Comparison of ENCODE assay signal across 14 mouse cellular contexts in the genomic region with DNA sequence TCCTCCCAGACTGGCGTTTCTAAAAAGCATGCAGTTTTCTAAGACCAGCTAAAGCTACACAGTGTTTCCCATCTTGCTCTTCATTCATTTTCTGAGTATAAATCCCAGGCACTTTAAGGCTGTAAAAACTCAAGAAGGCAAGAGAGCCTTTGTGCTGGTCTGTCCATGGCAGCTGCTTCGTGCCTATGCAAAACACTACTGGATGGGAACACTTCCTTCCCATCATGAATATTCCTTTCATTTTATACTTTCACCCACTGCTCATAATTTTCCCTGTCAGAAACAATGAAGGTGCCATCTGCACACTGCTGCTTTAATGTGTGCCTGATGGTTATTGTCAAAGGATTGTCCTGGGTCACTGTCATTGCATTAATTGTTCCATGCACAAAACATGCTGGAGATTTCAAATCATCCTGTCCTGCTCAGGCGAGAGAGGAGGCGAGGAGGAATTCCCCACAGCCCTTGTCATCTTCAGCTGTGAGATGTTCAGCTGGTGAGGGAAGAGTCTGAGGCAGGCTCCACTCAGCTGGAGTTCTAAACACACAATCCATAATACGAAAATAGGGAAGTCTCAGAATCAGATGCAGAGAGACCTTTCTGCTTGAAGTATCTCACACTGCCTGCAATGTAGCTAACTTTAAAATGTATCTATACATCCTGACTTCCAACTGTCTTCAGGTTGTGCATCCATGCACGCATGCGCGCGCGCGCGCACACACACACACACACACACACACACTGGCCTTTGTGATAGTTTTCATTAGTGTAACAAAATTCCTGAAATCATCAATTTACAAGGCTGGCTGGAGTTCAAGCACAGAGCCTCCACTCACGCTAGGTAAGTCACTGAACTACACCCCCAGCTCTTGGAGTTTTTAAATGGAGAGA. TPM values are rescaled to one million over a fixed set of nuclear protein-coding genes. Genes with fewer than 3 reads are reported as not detected.
DNase-seq lines count a peak whose midpoint lies in the region; ATAC-seq and TF ChIP-seq lines count a peak whose summit lies in the region.
"Had no signal": no experiment of that assay in that cellular context is flagged by ENCODE, and none has a peak within 500 bp of the region (broad histone marks: within the 10 kb centered on the region; RNA-seq: fewer than 3 reads in every experiment).

No protein-coding gene starts in this region.

- H3K36me3 ChIP-seq in hindbrain, embryonic 12.5 days = no peaks in the 10 kb centered on the region
- H3K36me3 ChIP-seq in midbrain, embryonic 15.5 days (replicated peaks) = no peaks in the 10 kb centered on the region

- no peak overlapping the region for H3K4me3 ChIP-seq in hindbrain, embryonic 12.5 days
- H3K4me3 ChIP-seq in midbrain, embryonic 15.5 days = no peak overlapping the region

- no peak overlapping the region for H3K9ac ChIP-seq in hindbrain, embryonic 12.5 days
- H3K9ac ChIP-seq in midbrain, embryonic 15.5 days = no peak overlapping the region
- H3K9ac ChIP-seq: liver, embryonic 14.5 days had no signal

- H3K4me2 ChIP-seq in hindbrain, embryonic 12.5 days (replicated peaks) = no peak overlapping the region
- no peak overlapping the region for H3K4me2 ChIP-seq in midbrain, embryonic 15.5 days

- no peak for TF ChIP-seq CTCF in brain, embryonic 14.5 days (IDR thresholded peaks at IDR 0.05; ENCODE audit: borderline replicate concordance, extremely low read depth, insufficient read depth, insufficient read length)

- peaks cover 7% of the 10 kb centered on the region; the same call in 1 of the 2 replicates for H3K4me1 ChIP-seq in hindbrain, embryonic 12.5 days
- H3K4me1 ChIP-seq in midbrain, embryonic 15.5 days = 0 out of 2 replicates have a peak, but pooled peaks cover 5% of the 10 kb centered on the region

- peak; percentile 22 for DNase-seq in embryo, embryonic 10.5 days (ENCODE audit: low spot score)
- DNase-seq in embryo, embryonic 9.5 days (ENCODE audit: extremely low spot score) = no peak
- peak; percentile 57 for DNase-seq in brain, embryonic 14.5 days (ENCODE audit: low read depth)
- DNase-seq in right cerebral cortex, adult 18-20 months = no peak
- no peak for DNase-seq in kidney, adult 18-20 months
- DNase-seq in lung, adult 18-20 months = no peak
- DNase-seq: cerebellum, postnatal 14 days; lung, postnatal 4 days had no signal

- 74% methylated on average over 13 of the region's 13 CpGs for WGBS in hindbrain, embryonic 12.5 days
- 75% methylated on average over 13 of the region's 13 CpGs for WGBS in midbrain, embryonic 15.5 days

- ATAC-seq in hindbrain, embryonic 12.5 days (ENCODE audit: low FRiP score) = peak; percentile 82
- ATAC-seq in midbrain, embryonic 15.5 days (replicated peaks) = peak; percentile 63
- ATAC-seq: Patski had no signal

- peak overlapping the region; percentile 67 for H3K27ac ChIP-seq in hindbrain, embryonic 12.5 days
- H3K27ac ChIP-seq in midbrain, embryonic 15.5 days = no peak overlapping the region
- H3K27ac ChIP-seq: liver, embryonic 14.5 days; stomach, postnatal 0 days had no signal

- no peak for TF ChIP-seq POLR2A in brain, embryonic 14.5 days (IDR thresholded peaks at IDR 0.05; ENCODE audit: borderline replicate concordance, extremely low read depth, insufficient read depth, insufficient read length, poor library complexity, severe bottlenecking)

- H3K9me3 ChIP-seq in hindbrain, embryonic 12.5 days (replicated peaks) = no peaks in the 10 kb centered on the region
- H3K9me3 ChIP-seq in midbrain, embryonic 15.5 days = no peaks in the 10 kb centered on the region

- H3K27me3 ChIP-seq in hindbrain, embryonic 12.5 days = no peaks in the 10 kb centered on the region
- no peaks in the 10 kb centered on the region for H3K27me3 ChIP-seq in midbrain, embryonic 15.5 days (replicated peaks)
- H3K27me3 ChIP-seq: CH12.LX, Patski had no signal

RNA-seq across cellular contexts. Expression of a gene that starts 22.5 kb away (rescaled TPM):
- polyA plus RNA-seq in brain, embryonic 14.5 days (2012; rRNA removed) = 8.1 and 8.3 TPM in 2 replicates
- polyA plus RNA-seq in hindbrain, embryonic 12.5 days (2016; fragmentation: Nextera tagmentation; extraction: Ambion mirVana) = 6.9 and 8.6 TPM in 2 replicates
- 8.5 and 9.2 TPM in 2 replicates for polyA plus RNA-seq in midbrain, embryonic 15.5 days (2015; fragmentation: Nextera tagmentation; extraction: Ambion mirVana)

Comparison
In these comparisons a context has a peak if more than half of its experiments do, and no peak if none do; other contexts are left out.
1. DNase-seq: peak in embryo, embryonic 10.5 days (single experiment) and brain, embryonic 14.5 days (single experiment); none in embryo, embryonic 9.5 days (single experiment), right cerebral cortex, adult 18-20 months (single experiment), kidney, adult 18-20 months (single experiment) and lung, adult 18-20 months (0 of 2).